Mouse (Mus musculus): ENCODE data around the gene Arpc4. TPM values are rescaled to one million over a fixed set of nuclear protein-coding genes. Genes with fewer than 3 reads are reported as not detected.

Arpc4 gene
- total RNA-seq, 2 experiments from 2014 or later: 63.3 to 66.7 TPM

Small RNAs within 50 kb of the gene (microRNA-seq; reads per million reads assigned to microRNA genes)
- gene Gm24387: 0 reads per million in 2 experiments

Other genes starting within 250 kb of the Arpc4 start
- gene Lhfpl4, start 182.7 kb upstream of the Arpc4 start, total RNA-seq (2021): under 1 TPM; 0.40 to 0.51 TPM
- gene Mtmr14, start 140.3 kb upstream of the Arpc4 start, total RNA-seq (2021): 10 to 100 TPM; 12.7 to 17.6 TPM
- not detected for gene Cpne9, start 95.8 kb upstream of the Arpc4 start, total RNA-seq (2021)
- 10 to 100 TPM; 12.3 to 12.4 TPM for gene Brpf1, start 71.0 kb upstream of the Arpc4 start, total RNA-seq (2021)
- 1 to 10 TPM; 4.5 to 6.9 TPM for gene Ogg1, start 51.1 kb upstream of the Arpc4 start, total RNA-seq (2021)
- 10 to 100 TPM; 64.2 to 68.3 TPM for gene Camk1, start 34.1 kb upstream of the Arpc4 start, total RNA-seq (2021)
- 10 to 100 TPM; 24.9 to 28.1 TPM for gene Tada3, start 232 bp upstream of the Arpc4 start, total RNA-seq (2021)
- 1 to 10 TPM in 1 of 2 experiments, under 1 TPM in 1; 0.77 to 1.3 TPM for gene Ttll3, start 11.1 kb downstream of the Arpc4 start, total RNA-seq (2021)
- 10 to 100 TPM; 11.3 to 13.0 TPM for gene Rpusd3, start 41.2 kb downstream of the Arpc4 start, total RNA-seq (2021)
- 10 to 100 TPM in 1 of 2 experiments, 1 to 10 TPM in 1; 6.7 to 53.2 TPM for gene Cidec, start 57.6 kb downstream of the Arpc4 start, total RNA-seq (2021)
- 10 to 100 TPM; 20.8 to 22.8 TPM for gene Jagn1, start 64.5 kb downstream of the Arpc4 start, total RNA-seq (2021)
- 1 to 10 TPM in 1 of 2 experiments, under 1 TPM in 1; 0.69 to 1.2 TPM for gene Il17re, start 80.4 kb downstream of the Arpc4 start, total RNA-seq (2021)
- 1 to 10 TPM; 6.3 to 7.2 TPM for gene Il17rc, start 93.3 kb downstream of the Arpc4 start, total RNA-seq (2021)
- 10 to 100 TPM; 47.6 to 55.7 TPM for gene Creld1, start 105.2 kb downstream of the Arpc4 start, total RNA-seq (2021)
- not detected for gene Prrt3, start 123.8 kb downstream of the Arpc4 start, total RNA-seq (2021)
- gene Emc3, start 153.5 kb downstream of the Arpc4 start, total RNA-seq (2021): 10 to 100 TPM; 57.9 to 61.2 TPM
- under 1 TPM; 0.10 to 0.33 TPM for gene Fancd2, start 153.6 kb downstream of the Arpc4 start, total RNA-seq (2021)
- not detected for gene Fancd2os, start 222.6 kb downstream of the Arpc4 start, total RNA-seq (2021)
- gene Brk1, start 226.7 kb downstream of the Arpc4 start, total RNA-seq (2021): 10 to 100 TPM; 77.1 to 77.6 TPM
- 10 to 100 TPM in 1 of 2 experiments, 1 to 10 TPM in 1; 9.3 to 11.1 TPM for gene Vhl, start 245.8 kb downstream of the Arpc4 start, total RNA-seq (2021)

Data from heart, adult 18-20 months (tissue).